Mouse (Mus musculus) fibroblast of lung, adult 2 months (primary cell): ENCODE measurements around the gene Slc22a2.
"Not testable (repeated sequence)": the region's sequence is repeated elsewhere in the genome, so short reads cannot be mapped to it uniquely, and the experiment has no call there.

ENCODE experiments used
- DNase-seq: peaks from one replicate; pipeline ENCODE4 v3.0.0-alpha.2; 2011; ENCODE audit warnings: low read depth

The Slc22a2 gene

DNA sequence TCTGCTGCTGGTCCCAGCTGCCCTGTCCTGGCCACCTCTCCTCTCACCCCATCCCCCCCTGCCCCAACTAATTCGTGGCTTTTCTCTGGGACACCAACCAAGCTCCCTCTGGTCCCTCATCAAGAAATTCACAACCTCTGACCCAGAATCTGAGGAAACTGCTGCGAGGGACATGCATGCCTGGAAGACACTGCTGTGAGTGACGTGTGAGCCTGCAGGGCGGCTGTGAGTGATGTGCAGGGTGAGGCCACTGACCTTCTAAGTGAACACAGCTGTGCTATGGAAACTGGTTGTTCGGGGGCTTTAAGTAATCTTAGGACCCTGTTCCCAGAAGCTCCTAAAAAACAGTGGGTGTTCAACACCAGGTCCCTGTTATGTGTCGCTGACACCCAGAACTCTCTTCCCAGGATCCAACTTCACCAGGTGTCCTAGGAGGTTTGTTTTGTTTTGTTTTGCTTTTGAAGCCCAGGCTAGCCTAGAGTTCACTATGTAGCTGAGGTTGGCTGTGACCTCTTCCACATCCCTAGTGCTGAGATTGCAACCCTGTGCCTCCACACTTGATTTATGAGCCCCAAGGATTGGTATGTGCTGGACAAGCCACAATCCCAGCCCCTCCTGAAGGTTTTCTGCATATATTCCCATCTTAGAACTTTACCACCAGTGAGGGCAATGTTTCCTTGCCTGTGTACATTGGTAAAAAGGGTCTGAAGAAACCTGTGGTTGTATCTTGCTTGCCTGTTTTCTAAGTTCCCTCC, 47.2 kb downstream of the Slc22a2 start:
- DNase-seq, result no peak

GRCm38 (mm10) chr17:12631771-12632600, 48.1 kb downstream of the Slc22a2 start:
- DNase-seq, result no peak

- no peak for DNase-seq
Measured at GRCm38 (mm10) chr17:12634814-12635213, 50.9 kb downstream of the Slc22a2 start.

DNA sequence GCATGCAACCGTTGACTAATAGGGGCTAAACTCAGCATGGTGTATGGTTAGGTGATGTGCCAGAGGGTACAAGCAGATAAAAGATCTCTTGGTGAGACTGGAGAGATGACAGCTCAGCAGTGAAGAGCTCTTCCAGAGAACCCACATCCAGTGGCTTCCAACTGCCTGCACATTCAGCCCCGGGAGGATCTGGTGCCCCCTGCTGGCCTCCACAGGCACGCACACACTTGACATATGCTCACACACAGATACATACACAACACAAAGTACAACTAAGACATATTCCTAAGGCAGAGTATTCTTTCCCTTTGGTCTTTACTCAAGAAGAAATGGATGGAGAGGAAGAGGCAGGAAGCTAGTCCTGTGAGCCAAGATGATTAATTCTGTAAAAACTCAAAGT, 55.7 kb downstream of the Slc22a2 start:
- DNase-seq, result no peak

DNA sequence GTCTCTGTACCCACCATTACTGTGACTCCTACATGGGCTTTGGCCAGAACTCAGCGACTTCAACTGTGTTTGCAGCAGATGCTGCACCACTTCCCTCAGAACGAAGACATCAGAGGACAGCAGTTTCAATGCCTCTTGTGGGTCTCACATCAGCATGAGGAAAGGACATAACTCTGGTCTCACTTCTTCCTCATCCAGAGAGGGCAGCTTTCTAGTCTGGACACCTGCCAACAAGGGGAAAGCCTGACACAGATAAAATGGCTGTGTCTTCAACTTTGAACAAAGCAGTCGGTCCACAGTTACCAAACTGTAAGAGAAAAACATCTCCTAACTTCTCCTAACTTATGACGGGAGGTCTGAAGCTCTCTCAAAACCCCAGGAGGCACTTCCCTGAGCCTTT, 57.2 kb downstream of the Slc22a2 start:
- no peak for DNase-seq

GRCm38 (mm10) chr17:12645461-12645860, 61.5 kb downstream of the Slc22a2 start:
- no peak for DNase-seq

GRCm38 (mm10) chr17:12652604-12653003, 68.7 kb downstream of the Slc22a2 start:
- DNase-seq, result no peak

- no peak for DNase-seq
Measured at GRCm38 (mm10) chr17:12654061-12654460, 70.1 kb downstream of the Slc22a2 start.

DNA sequence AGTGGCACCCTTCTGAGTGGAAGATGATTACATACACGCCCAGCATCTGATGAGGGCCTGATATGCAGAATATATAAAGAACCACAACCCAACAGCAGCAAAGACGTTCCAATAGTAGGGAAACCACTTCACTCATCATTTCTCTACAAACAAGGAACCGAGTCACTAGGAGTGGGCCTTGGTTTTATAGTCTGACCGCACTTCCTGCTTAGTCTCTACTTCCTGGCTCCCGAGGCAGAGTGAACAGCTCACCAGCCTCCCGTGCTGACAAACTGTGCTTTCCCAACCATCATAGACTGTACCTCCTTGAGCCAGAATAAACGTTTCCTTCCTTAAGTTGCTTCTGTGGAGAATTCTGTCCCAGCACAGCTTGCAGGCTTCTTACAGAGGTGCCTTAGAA, 71.9 kb downstream of the Slc22a2 start:
- no peak for DNase-seq

DNA sequence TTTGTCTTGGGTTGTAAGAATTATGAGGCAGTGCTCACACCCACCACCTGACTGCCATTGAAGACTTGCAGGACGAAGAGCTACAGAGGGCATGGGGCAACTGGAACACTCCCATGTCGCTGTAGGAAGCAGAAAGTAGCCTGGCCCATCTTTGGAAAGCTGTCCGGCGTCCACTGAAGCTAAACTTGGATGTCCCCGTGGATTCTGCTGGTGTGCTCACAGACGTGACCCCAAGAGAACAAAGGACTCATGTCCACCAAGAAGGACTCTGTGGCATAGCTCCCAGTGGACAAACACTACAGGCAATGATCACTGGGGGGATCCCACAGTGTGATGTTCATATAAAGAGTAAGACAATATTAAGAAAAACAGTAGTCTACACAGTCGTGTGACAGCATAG, 74.9 kb downstream of the Slc22a2 start:
- DNase-seq, result no peak

DNA sequence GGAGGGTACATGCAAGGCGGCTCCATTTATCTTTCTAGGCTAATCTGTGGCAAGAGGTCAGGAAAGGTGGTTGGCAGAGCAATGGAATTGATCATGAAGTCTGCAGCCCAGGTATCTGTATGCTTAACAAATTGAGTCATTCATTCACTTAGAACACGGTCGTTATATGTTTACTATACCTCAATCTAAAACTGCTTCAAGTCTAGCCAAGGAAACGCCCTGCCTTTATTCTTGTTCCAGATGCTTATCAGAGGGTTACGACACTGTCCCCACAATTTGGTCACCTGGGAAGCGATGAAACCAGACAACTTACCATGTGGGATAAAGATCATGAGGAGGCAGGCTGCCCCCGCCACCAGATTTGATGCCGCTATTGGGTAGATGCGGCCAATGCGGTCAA, 75.3 kb downstream of the Slc22a2 start:
- DNase-seq, result no peak

DNA sequence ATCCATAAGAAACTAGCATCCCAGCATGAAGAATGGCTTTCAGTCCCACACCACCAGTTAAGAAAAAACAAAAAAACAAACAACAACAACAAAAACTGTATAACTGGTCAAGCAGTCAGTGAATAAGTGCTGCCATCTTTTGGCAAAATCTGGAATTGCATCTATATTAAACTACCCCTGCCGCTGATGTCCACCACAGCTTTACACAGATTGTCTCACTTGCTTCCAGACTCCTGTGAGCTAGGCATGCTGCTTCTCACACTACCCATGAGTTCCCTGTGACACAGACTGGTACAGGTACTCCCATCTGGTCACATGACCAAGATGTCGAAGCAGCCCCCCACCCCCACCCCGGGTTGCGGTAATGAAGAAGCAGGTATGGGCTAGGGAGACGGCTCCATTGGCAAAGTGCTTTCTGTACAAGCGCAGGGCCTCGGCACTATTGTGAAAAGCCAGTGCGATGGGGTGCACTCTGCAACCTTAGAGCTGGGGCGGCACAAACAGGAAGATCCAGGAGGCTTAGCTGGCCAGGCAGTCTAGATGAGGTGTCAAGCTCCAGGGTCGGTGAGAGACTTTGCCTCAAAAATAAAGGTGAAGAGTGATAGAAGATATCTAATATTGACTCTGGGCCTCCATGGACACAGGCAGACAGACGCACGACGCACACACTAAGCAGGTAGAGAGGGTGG, 76.8 kb downstream of the Slc22a2 start:
- no peak for DNase-seq

DNA sequence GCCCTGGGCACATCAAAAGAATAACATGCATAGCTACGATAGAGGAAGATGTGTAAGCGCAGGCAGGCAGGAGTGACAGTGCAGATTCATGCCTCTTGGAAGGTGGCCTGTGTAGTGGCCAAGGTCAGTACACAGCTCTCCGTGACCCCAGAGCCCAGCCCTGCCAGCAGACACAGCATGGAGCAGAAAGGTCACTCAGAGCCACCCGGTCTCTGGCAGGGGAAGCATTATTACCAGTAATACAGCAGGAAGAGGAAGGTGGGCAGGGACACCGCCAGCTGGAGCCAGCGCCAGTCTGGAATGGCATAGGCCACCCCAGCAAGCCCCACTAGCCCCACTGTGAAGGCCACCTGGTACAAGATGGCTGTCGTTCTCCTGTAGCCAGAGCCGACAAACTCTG, 80.2 kb downstream of the Slc22a2 start:
- DNase-seq, result no peak

DNA sequence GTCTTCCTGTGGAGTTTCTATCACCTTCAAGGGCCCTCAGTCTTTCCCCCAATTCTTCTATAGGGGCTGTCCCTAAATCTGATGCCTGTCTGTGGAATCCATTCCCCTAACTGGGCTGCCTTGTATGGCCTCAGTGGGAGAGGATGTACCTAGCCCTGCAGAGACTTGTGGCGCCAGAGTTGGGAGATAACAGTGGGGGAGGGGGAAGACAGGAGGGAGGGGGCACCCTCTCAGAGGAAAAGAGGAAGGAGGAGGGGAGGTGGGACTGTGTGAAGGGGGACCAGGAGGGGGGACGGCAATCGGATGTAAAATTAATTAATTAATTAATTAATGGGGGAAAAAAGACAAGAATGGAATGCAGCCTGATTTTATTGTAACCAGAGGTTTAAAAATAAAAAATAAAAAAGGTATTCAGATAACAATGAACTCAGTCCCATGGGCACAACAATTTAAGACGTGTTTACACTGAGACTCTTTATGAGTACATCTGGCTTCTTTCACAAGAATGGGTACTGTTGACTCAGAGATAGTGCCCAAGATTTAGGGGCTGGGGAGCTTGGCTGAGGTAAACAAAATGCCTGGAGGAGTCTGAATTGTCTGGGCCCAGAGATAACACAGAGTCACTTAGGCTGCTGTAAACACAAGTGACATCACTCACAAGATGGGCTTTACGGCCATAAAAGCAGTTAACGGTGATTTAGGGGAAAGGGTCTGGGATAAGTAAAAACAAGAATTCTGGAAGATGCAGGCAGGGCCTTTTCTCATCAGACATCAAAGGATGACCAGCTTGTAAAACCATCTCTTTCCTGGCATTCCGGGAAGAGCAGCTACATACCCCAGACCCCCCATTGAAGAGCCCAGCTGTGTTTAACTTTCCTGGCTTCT, 84.8 kb downstream of the Slc22a2 start:
- DNase-seq, result no peak

DNA sequence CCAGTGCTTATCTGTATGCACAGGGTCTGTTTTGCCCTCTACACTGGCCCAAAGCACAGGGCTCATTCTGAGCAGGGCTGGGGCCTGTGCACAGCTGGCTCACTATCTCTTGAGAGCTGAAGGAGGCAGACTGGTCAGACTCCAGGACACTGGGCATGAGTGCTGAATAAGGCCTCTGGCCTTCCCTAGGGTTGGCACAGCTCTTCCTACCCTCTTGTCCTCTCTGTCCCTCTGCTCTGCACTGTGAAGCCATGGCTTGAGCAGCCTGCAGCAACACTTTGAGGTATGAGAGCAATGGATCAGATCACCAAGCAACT, 85.4 kb downstream of the Slc22a2 start:
- DNase-seq, result no peak

GRCm38 (mm10) chr17:12671029-12671605, 87.2 kb downstream of the Slc22a2 start:
- no peak for DNase-seq

DNA sequence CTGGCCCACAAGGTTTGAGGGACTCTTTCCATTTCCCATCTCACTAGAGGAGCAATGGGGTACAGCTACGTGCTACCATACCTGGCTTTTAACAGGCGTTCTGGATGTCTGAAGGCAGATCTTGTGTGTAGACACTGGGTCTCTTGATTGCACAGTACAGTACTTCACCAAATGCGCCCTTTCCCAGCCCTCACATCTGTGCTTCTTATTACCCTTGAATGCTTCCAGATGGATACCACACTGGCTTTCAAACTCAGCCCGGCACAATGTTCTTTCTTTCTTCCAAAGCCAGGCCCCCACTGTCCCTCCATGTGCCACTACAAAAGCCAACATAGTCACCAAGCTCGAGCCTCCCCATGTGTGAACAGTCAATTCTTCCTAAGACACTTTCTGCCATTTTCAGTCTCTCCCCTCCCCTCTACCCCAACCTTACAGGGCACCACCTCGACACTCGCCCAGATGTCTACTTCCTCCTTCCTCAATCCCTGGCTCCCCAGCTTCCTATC, 88.4 kb downstream of the Slc22a2 start:
- DNase-seq, result no peak

- DNase-seq, result no peak
Measured at GRCm38 (mm10) chr17:12673871-12674270, 89.9 kb downstream of the Slc22a2 start.

DNA sequence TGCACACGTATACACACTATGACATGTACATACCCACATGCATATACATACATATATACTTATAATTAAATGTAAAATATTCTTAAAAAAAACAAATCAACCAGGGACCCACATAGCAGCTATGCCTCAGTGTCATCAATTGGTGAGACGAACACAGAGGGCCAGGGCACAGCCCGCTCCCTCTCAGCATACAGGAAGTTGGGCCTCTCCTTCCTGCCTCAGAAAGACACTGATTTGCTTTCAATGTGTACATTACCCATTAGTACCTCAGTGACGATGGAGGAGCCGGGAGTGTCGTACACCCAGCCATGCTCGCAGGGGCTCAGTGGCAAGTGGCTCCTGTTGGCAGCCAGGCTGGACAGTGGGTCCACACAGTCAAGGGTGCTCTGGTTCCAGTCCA, 91.0 kb downstream of the Slc22a2 start:
- not testable (repeated sequence) for DNase-seq

GRCm38 (mm10) chr17:12675646-12676045, 91.7 kb downstream of the Slc22a2 start, which contains the start of gene Slc22a1:
Gene Slc22a1, minus strand, starts transcription at chr17:12675829.
- no peak for DNase-seq

DNA sequence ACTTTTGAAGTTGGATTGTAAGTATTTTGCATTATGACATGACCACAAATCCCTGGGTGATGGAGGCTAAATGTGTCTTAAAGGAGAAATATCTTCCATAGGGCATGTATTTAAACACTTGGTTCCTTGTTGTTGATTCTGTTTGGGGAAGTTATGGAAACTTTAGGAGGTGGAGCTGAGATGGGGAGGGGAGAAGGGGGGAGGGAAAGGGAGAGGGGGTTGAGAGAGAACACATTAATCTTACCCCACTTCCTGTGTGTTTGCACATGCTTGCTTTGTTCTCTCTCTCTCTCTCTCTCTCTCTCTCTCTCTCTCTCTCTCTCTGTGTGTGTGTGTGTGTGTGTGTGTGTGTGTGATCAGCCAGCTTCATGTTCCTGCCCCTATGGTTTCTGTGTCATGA, 93.2 kb downstream of the Slc22a2 start:
- DNase-seq, result no peak
